Mouse (Mus musculus) embryonic stem cell, embryonic (primary cell): ENCODE data around the gene Hmgcs2.

Source experiments
- CTCF ChIA-PET, 4 experiments: fragments of 300-600 bp in 2 of 4; fragments of 350-600 bp in 2 of 4; sonication (Branson Sonifier 250); formaldehyde crosslinking; loops; one replicate each; lab custom pipeline; 2022; ENCODE audit warnings: inconsistent platforms in 2 of 4; lab: Charles Lee
- POLR2A ChIA-PET, 4 experiments: fragments of 300-600 bp in 2 of 4; fragments of 350-600 bp in 2 of 4; sonication (Branson Sonifier 250); formaldehyde crosslinking; loops; one replicate each; lab custom pipeline; 2022; ENCODE audit warnings: antibody characterized with exemption in 4 of 4, inconsistent platforms in 1 of 4; lab: Charles Lee

Hmgcs2 gene

GRCm38 (mm10) chr3:98261415-98261814, 18.8 kb upstream of the Hmgcs2 start:
- ChIA-PET POLR2A (no interaction called here), CTCF (no interaction called here)

GRCm38 (mm10) chr3:98262133-98262532, 18.1 kb upstream of the Hmgcs2 start:
- POLR2A ChIA-PET = no interaction called here
- CTCF ChIA-PET = no interaction called here

- POLR2A ChIA-PET = no interaction called here
- CTCF ChIA-PET = no interaction called here
Measured at GRCm38 (mm10) chr3:98267249-98267651, 13.0 kb upstream of the Hmgcs2 start.

DNA sequence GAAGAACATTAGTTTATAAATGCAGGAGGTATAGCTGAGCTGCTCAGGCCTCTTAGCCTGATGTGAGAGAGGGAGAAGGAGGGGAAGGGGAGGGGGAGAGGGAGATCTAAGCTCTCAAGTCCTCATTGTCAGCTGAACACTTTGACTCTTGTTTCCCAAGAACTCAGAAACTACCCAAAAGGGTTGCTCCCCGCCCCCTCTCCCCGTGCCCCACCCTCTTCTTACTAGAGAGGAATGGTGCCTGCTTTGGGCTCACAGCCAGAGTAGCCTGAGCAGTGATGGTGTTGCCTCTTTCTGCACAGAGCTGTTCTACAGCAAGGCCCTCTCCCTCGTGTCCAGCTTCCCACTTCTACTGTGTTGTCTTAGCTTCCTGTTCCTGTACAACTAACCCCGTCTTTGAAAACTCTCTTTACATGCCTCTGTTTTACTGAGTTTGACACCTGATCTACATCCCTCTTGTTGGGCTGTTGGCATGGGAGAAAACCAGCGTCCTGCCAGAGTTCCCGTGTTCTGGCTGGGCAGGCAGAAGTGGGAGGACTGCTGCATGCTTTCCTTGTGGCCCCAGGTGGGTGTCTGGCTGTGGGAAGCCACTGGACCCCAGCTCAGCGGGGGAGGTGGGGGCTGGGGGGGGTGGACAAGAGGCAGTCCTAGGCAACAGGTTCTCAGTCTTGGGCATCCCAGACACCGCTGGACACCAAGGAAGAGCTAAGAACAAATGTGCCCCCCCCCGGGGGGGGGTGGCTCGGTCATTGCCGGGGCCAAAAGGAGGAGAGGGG, 6.4 kb upstream of the Hmgcs2 start:
- ChIA-PET POLR2A (no interaction called here), CTCF (interaction anchor here in 2 of 4 experiments (0.6 to 1.2 kb wide), 3 partner anchors 46 to 707 kb away, joined by 3 to 5 read pairs (median 4); no protein-coding TSS in a partner anchor)

DNA sequence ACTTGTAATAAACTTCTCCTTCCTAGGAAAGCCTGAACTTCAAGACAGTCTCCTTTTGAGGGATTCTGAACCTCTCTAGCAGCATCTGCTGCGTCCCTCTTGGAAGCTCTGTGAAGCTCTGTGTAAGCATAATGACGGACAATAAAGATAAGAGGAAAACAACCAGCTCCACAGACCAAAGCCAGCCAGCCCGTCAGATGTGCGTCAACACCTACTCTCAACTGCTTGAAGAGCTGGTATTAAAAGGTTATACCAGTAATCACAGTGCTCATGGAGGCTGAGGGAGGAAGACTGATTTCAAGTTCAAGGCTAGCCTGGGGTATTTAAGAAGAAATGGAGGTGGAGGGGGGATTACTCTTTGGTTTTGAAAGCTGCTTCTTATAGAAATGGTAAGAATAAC, 553 bp upstream of the Hmgcs2 start:
- ChIA-PET POLR2A (no interaction called here), CTCF (interaction anchor here in 2 of 4 experiments (1.2 to 1.6 kb wide), 2 partner anchors 52 to 53 kb away, joined by 4 to 9 read pairs; no protein-coding TSS in a partner anchor)

DNA sequence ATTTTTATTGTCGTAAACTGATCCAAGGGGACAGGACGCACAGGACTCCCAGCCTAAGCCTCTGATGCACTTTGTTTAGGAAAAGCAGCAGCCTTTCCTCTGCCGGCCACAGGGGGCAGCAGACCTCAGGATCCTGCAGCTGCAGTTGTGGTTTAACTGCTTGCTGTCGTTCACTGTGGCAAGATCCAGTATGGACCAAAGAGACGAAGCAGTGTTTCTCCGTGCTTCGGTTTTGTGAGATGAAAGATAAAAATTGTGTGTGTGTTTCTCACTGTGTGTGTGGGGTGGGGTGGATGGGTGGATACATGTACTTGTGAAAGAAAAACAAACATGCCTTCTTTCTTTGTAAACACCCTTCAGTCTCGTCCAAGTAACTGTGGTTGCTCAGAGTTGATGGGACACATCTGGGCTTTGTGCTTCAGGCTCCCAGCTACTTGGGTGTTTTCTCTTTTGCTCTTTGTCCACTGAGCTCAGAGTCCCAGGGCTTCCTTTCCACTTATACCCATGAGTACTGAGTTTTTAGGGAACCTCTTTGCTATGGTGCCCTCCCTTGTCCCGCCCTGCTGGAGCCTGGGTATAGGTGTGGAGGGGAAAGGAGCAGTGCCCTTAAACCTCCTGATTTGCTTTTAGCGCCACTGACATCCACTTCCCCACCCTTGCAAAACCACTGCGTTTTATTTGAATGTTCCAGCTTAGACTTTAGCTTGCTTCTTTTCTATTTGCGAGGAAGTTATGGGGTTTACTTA, 871 bp downstream of the Hmgcs2 start:
- POLR2A ChIA-PET = interaction anchor here in 3 of 4 experiments (0.6 to 1.4 kb wide), 3 partner anchors 10 to 481 kb away, joined by 3 to 8 read pairs (median 4); no protein-coding TSS in a partner anchor
- CTCF ChIA-PET = interaction anchor here in 3 of 4 experiments (0.7 to 1.6 kb wide), 12 partner anchors 8 to 350 kb away, joined by 3 to 9 read pairs (median 3); partner anchors contain the start of gene Zfp697 (in 1 of the 3)

- ChIA-PET POLR2A (no interaction called here), CTCF (no interaction called here)
Measured at GRCm38 (mm10) chr3:98282422-98282821, 2.2 kb downstream of the Hmgcs2 start.

- ChIA-PET CTCF (interaction anchor here in 1 of 4 experiments (0.7 kb wide), 1 partner anchor 62 kb away, joined by 3 read pairs; no protein-coding TSS in a partner anchor), POLR2A (no interaction called here)
Measured at GRCm38 (mm10) chr3:98283205-98283604, 3.0 kb downstream of the Hmgcs2 start.

DNA sequence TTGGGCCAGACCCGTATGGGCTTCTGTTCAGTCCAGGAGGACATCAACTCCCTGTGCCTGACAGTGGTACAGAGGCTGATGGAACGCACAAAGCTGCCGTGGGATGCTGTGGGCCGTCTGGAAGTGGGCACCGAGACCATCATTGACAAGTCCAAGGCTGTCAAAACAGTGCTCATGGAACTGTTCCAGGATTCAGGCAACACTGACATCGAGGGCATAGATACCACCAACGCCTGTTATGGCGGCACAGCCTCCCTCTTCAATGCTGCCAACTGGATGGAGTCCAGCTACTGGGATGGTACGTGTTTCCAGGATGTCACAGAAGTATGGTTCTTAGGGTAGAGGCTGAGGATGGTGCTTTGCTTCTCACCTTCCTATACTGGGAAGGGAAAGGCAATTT, 10.8 kb downstream of the Hmgcs2 start:
- ChIA-PET POLR2A (interaction anchor here in 2 of 4 experiments (0.6 to 1.1 kb wide), 3 partner anchors 10 to 1873 kb away, joined by 3 to 6 read pairs (median 3); no protein-coding TSS in a partner anchor), CTCF (interaction anchor here in 1 of 4 experiments (0.5 kb wide), 2 partner anchors 67 to 330 kb away, joined by 3 read pairs; no protein-coding TSS in a partner anchor)

GRCm38 (mm10) chr3:98295965-98296364, 15.7 kb downstream of the Hmgcs2 start:
- CTCF ChIA-PET = interaction anchor here (0.6 to 1.4 kb wide), 7 partner anchors 12 to 208 kb away, joined by 3 to 4 read pairs (median 3); no protein-coding TSS in a partner anchor
- POLR2A ChIA-PET = interaction anchor here in 1 of 4 experiments (0.6 kb wide), 1 partner anchor 37 kb away, joined by 6 read pairs; no protein-coding TSS in a partner anchor

DNA sequence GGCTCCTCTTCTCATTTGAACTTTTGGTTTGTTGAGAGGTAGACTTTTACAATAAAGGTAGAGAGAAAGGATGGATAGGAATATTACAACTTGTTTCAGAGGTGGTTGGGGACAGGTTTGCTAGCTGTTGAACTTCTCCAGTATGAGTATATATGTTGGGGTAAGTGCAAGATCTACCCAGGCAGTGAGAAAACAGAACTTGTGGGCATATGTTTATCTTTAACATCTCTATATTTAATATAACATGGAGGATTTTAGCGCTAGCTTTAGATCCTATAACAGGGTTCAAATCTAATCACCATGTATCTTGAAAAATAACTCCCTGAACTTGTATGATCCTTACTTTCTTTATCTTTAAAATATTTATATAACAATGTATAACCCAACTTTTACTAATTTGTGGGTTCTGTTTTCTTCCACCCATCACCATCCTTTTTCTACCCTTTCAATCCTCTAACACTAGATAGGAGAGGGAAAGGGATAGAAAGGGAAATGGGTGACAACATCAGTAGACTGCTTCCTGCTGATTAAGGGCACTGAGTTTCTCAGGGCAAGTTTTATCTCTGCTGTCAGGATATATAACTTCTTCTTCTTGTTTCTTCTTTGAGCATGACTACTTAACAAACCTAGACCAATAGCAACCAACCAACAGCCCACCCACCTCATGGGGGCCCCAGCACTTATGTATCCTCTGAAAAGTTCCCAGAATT, 19.3 kb downstream of the Hmgcs2 start:
- POLR2A ChIA-PET = no interaction called here
- CTCF ChIA-PET = interaction anchor here in 1 of 4 experiments (0.6 kb wide), 1 partner anchor 154 kb away, joined by 3 read pairs; no protein-coding TSS in a partner anchor

- POLR2A ChIA-PET = no interaction called here
- CTCF ChIA-PET = no interaction called here
Measured at GRCm38 (mm10) chr3:98300266-98300665, 20.0 kb downstream of the Hmgcs2 start.

GRCm38 (mm10) chr3:98301761-98302160, 21.5 kb downstream of the Hmgcs2 start:
- POLR2A ChIA-PET = no interaction called here
- CTCF ChIA-PET = interaction anchor here in 1 of 4 experiments (1.3 kb wide), 1 partner anchor 75 kb away, joined by 3 read pairs; no protein-coding TSS in a partner anchor

DNA sequence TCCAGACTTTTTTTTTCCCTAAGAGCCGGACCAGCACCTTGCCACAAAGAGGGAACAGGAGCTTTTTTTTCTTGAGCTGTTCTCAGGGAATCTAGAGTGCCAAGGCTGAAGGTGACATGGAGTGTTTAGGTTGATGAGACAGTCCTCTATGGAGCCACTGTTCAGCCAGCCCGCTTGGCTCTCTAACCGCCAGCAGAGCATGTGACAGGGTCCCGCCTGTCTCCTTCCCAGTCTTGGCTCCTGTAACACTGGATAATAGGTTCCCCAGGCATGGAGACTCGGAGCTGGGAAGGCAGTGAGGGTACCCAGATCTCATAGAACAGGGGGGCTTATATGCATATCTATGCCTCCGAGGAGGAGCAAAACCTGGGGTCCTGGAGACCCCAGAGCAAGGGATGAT, 28.4 kb downstream of the Hmgcs2 start:
- POLR2A ChIA-PET = interaction anchor here in 1 of 4 experiments (0.7 kb wide), 1 partner anchor 12 kb away, joined by 3 read pairs; no protein-coding TSS in a partner anchor
- CTCF ChIA-PET = interaction anchor here in 2 of 4 experiments (1.0 to 1.1 kb wide), 2 partner anchors 13 to 82 kb away, joined by 3 read pairs; no protein-coding TSS in a partner anchor

- ChIA-PET CTCF (interaction anchor here in 1 of 4 experiments (0.7 kb wide), 1 partner anchor 89 kb away, joined by 3 read pairs; no protein-coding TSS in a partner anchor), POLR2A (no interaction called here)
Measured at GRCm38 (mm10) chr3:98310456-98310855, 30.2 kb downstream of the Hmgcs2 start.

GRCm38 (mm10) chr3:98312867-98313266, 32.6 kb downstream of the Hmgcs2 start:
- ChIA-PET CTCF (interaction anchor here (0.5 to 2.6 kb wide), 11 partner anchors 23 to 1561 kb away, joined by 3 to 17 read pairs (median 3); no protein-coding TSS in a partner anchor), POLR2A (interaction anchor here in 2 of 4 experiments (0.8 to 1.0 kb wide), 2 partner anchors 13 to 21 kb away, joined by 3 read pairs; no protein-coding TSS in a partner anchor)

DNA sequence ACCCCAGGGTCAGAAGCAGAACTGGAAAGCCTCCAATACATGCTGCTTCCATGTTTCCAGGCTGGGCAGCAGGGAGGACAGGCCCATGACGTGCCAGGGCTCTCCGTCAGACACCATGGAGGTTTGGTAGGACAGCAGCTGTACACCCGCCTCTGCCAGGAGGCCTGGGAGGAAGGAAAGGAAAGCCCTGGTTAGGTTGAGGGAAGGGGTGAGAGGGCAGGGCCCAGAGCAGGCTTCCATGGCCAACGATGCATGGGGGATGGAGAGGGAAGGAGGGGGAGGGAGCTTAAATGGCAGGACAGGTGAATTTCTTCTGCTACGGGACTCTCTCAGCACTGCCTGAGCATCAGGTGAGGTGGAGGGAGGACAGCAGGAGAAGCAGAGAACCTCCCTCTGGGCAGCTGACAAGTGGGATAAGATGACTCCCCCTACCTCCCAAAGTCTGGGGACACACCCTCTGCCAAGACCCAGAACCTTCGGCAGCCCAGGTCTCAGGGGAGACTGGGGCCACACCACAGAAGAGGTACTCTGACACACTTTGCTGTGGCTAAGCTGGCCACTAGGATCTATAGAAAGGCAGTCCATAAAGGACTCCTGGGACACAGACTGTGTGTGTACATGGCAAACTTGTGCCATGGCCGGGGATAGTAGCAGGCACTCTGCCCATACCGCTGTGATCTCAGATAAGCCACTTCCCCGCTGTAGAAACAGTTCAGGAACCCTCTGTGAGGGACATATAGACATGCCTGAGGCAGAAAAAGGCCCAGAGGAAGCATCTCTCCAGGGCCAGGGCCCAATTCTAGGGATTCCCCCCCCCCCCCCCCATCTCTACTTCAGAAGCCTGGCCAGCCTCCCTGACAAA, 33.3 kb downstream of the Hmgcs2 start:
- ChIA-PET CTCF (interaction anchor here (0.6 to 2.6 kb wide), 7 partner anchors 22 to 632 kb away, joined by 3 to 17 read pairs (median 9); no protein-coding TSS in a partner anchor), POLR2A (interaction anchor here in 2 of 4 experiments (0.8 to 1.0 kb wide), 3 partner anchors 12 to 25 kb away, joined by 3 to 4 read pairs (median 3); no protein-coding TSS in a partner anchor)
